Mouse (Mus musculus) liver, adult 2 months (tissue): ENCODE results near the gene Ano6.

ENCODE experiments used
- CTCF ChIP-seq: fragments of 200-500 bp; IDR thresholded peaks from 2 replicates; pipeline ENCODE4 v1.5.1; 2011; ENCODE audit warnings: low read depth, low read length, control low read depth
- POLR2A ChIP-seq: fragments of 200-500 bp; IDR thresholded peaks from 2 replicates; pipeline ENCODE4 v1.6.1; 2011; ENCODE audit warnings: low read length, control low read depth; ENCODE audit not compliant: insufficient read depth; ENCODE audit errors: extremely low read depth

- TF ChIP-seq POLR2A = no peak
- TF ChIP-seq CTCF = no peak
Observed at GRCm38 (mm10) chr15:95796062-95796461, 5.4 kb downstream of the Ano6 start.
